Mouse (Mus musculus) kidney, adult 9 months (tissue): ENCODE results near the gene Tle1.

ENCODE experiments used
- DNase-seq: peaks from one replicate; pipeline ENCODE4 v3.0.0; 2022

The Tle1 gene

DNA sequence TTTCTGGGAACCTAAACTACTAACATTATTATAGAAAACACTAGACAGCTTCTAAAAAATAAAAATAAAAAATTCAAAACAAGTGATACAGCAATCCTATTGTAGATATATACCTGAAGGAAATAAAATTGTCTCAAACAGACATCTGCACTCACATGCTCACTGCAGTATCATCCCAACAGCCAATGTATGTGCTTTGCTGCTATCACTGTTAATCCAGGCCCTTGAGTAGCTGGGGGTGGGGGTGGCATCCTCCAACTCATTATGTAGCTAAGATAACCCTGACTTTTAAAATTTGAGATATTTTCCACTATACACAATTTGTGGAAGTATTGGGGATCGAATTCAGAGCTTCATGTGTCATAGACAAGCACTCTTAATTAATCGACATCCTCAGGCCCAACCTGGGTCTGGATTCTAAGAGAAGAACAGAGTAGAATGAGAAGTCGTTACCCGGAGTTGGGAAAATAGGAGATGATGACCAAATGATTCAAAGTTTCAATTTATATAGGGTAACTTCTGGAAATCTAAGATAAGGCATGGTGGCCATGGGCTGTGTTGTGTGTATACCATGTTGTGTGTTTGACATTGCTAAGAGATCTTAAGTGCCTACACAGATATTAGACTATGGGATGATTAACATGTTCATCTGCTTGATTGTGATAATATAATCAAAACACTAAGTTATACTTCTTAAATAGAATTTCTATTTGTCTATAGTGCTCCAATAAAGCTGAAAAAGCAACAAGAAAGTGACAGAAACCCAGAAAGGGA lies 38.1 kb downstream of the Tle1 start:
- no peak for DNase-seq

DNA sequence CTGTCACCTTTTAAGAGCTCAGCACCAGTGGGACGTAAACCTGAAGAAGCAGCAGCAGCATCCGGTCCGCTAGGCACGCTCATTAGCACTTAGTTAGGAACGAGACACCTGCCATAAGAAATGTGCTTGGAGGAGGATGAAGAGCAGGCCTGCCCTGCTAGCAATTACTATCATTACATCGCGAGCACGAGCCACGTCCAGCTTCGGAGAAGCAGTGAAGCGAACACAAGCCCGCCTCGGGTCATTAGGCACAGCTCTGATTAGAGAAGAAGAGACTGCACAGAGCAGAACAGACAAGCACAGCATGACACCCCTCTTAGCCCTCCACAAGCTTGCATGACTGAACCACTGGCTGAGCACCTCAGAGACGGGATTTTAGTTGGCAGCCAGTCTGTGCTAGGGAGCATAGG lies 40.6 kb downstream of the Tle1 start:
- peak; percentile 11 for DNase-seq

DNA sequence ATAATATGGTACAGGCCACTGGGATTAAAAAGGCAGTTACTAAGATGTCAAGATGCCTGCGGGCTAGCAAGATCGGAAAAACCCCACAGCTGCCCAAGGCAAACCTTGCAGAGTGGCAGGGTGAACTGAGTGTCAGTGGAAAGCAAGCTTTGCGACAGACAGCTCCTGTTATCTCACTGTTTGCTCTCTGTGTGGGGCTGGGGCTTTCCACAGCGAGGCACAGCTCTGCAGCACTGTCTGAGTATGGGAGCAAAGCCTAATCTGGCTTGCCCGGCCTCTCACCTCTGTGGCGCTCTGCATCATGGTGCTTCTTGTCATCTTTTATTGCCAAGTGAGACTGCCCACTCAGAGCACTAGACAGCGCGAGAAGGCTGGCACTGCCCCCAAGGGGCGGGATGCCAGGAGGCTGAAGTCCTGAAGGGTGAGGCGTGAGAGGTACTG lies 42.8 kb downstream of the Tle1 start:
- DNase-seq: no peak

DNA sequence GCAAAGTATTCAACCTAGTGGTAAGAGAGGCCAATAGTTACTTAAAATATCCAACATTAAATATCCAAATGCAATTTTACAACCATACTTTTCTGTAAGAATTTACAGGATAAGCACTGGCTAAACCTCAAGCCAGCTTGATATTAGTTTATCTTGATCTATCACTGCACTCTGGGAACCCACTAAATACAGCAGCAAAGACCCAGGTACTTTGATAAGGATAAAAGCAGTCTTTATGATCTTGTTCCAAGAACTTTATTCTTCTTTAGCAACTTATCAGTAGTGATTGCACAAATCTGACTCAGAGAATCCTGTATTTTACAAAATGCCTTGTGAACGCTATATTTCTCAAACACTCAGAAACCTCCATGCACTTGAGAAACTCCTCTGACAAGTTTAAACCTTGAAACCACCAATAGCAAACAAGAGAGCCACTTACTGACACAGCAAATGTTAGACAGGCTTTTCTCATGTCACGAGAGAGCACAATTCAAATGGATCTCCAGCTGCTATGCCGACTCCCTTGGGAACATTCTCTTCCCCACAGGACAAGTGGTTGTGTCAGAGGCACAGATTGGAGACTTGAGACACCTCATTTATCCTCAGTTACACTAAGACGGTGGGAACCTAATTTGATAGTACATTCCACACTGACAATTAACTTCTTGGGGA lies 50.1 kb downstream of the Tle1 start:
- no peak for DNase-seq

DNA sequence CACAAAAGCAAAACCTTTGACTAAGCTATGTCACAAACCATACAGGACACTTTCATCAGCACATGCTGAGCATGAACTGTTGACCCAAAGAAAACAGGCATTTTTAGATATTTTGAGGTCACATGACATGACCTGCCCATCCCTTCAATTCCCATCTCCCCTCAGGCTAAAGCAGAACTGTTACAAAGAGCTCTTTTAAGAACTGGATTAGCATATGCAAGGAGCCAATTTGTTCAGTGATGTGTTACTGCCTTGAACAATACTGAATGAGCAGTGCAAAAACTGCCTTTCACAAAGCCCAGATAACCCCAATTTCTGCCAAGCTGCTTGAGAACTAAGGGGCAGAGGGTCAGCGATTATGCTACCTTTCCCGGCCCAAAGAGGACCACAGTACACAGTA lies 54.7 kb downstream of the Tle1 start:
- no peak for DNase-seq

DNA sequence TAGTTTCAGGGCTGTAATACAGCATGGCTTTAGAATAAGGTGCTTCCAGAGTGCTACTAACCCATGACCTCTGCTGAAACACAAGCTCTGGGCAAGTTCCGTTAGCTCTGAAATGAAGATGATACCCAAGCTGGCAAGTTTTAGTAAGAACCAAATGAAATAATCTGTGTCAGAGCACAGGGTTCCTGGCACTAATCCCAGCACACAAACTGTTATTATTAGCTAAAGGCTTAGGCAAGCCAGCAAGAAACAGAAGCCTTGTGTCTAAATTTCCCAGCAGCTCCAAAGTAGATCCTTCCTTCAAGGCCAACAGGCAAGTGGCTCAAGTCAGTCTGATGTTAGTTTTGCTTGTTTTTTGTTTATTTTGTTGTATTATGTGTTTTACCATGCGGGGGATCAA lies 56.2 kb downstream of the Tle1 start:
- DNase-seq: no peak

DNA sequence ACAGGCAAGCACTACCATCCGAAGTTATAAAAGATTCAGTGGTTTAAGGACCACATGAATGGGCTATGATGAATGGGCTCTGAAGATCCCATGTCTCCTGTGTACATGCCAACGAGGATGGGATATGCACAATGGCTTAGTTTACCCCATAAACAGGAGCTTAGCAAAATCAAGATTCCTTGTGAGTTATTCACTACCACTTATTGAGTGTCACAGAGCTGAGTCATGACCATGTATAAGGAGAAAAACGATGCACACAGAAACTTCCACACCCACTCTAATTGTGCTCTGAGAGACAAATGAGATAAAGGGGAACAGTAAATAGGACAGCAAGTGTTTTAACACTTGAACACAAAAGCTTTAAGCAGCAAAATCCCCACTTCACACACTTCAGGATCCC lies 60.0 kb downstream of the Tle1 start:
- DNase-seq: no peak

DNA sequence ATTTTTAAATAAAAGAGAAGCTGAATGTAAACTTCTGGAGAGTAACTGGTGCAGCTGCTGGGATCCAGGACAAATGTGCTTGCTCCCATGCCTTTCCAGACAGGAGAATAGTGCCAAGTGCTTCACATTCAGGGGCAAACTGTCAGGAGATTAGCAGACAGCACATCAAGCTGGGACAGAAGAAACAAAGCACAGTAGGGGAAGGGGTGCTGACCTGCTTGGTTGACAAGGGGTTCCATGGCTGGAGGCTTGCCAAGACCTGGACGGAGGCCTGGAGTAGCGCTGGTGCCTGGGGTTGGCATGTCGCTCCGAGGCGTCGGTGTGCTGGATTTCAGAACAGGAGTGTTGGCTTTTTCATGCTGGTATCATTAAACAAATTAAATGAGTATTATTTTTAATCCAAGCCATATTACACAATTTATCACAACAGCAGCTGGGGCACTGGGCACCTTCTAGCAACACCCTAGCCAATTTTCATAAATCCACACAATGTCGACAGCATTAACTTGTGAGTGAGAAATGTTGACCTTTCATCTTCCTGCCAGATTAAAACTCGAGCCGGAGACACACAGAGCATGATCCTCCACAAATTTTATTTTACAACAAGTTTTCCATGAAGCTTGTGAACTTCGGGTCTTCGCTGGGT lies 61.1 kb downstream of the Tle1 start:
- no peak for DNase-seq

DNA sequence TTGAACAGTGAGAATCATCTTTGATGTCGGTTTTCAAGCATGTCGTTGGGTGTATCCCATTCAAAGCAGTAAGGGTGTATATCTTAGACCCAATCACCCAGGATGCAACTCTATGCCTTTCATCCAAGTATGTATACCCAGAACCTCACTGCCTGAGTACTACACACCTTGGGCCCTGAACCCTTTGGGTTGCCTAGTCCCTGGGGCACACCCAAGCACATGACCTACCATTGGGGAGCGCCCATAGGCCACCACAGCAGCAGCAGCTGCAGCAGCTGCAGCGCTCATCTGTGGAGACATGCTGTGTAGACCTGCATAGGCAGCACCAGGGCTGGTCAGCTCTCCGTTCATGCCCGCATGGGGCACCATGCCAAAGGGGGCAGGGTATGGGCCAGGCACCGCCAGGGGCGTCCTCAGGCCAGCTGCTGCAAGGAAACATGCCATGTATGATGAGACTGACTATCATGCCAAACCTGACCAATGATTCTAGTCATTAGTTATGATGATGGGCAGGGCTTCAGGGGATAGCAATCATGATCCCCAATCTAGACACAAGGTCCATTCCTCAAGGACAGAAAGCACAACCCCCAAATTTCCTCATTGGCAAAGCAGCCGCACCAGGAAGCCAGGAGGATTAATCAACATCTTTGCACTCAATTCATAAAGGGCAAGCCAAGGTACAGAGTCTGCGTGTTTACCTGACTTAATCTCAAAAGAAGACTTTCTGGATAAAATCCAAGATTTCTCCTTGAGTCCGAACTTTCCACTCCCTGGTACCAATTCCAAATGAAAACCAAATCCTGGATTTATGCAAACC lies 62.2 kb downstream of the Tle1 start:
- no peak for DNase-seq

DNA sequence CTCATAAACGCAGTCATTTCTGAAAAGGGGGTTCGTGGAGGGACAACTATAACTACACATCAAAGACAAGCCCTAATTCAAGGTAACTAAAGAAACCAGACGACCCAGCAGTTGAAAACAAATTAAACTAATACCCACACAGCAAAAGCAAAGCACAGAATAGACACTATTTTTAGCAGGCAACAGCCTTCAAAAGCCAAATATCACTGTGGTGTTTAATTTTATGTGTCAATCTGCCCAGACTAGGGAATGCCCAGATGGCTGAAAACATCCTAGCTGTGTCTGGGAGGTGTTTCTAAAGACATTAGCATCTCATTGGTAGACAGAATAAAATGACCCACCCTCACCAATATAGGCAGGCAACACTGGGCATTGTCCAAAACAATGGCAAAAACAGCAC lies 68.1 kb downstream of the Tle1 start:
- DNase-seq: no peak

DNA sequence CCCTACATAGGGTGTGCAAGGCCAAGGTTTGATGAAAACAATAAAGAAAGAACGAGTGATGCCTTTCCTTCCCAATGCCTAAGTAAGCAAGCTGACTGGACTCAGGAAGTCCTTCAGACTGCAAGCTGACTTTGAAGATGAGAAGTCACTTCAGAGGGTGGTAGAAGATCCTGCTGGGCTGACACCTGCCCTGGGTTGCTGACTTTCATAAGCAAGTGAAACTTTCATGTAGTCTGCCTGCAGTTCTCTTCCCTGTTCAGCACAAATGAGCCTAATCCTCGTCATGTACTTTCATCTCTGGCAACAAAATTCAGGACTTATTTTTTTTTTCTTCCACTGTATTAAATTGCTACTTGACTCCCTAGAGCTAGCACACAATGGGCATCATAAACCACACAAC lies 73.1 kb downstream of the Tle1 start:
- DNase-seq: no peak

DNA sequence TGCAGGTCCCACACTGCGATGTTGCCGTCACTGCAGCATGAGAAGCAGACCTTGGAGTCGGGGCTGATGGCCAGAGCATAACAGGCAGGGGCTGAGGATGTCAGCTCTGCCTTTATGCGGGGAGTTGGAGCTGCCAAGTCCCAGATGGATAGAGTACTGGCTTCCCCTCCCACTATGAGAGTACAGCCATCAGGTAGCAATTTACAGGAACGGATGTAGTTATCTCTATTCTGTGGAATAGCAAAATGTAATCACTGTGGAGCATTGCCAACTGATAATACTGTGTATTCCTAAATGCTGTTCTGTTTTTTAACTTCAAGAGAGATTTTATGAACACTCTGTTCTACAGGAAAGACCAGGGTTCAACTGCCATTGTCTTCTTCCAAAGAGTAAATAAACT lies 75.9 kb downstream of the Tle1 start:
- no peak for DNase-seq

DNA sequence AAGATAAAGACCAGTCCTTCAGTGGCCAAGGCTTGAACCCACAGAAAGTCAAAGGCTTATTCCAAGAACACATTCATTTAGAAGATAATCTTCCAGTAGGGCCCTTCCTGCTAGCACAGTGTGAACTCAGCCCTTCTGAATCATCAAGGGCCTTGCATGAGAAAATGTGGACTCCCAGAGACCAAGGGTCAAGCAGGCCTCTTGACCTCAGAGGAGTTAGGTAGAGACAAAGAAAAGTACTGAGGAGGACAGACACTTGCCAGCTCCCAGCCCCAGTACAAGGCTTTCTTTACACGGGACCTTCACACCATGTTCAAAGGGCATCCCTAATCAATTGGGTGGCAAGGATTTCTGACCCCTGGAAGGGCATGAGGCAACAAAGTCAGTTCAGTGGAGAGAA lies 77.9 kb downstream of the Tle1 start:
- DNase-seq: no peak

DNA sequence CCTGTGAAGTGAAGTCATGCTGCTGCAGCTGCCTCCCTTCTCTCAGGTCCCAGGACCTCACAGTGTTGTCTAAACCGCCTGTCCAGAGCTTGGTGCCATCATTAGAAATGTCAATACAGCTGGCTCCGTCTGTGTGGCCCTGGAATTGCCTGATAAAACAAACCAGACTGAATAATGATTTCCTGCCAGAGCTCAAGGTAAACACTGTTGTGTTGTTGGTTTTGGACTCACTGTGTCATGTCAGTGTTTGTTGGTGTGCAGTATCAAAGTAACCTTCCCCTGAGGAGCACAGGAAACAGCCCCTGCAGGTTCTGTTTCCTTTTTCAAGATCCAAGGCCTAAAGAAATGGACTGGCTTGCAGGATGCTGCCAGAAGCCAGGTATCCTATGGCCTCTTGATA lies 78.4 kb downstream of the Tle1 start:
- DNase-seq: no peak

DNA sequence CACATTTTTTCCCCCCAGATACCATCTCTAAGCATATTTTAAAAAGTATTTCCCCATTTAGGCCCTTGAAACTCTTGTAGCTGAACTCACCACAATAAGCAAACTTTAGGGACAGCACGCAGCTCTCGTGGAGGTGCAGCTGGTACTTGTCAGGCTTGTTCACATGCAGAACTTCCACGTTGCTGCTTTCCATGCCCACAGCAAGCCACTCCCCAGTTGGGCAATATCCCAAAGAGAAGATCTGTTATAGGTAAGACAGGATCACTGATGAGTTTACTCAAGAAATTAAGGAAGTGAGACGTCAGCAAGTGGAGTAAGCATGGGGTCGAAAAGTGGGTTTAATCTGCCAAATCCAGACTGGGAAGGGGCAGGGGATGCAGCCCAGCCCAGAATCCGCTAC lies 80.7 kb downstream of the Tle1 start:
- no peak for DNase-seq

DNA sequence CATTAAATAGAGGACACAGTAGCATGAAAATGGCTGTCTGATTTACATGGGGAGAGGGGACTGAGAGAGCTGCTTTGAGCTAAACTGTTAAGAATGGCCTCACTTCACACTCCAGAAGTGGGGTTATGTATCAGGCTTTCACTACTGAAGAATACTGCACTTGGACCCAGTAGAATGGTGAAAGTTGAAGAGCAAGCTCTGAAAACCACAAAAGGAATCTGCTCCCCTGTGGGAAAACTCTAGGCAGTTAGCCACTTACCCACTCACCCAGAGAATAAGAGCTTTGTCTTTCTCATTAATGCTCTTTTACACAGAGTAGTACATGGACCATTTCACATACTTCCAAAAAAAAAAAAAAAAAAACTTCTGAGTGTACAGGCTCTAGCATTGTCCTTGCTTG lies 95.0 kb downstream of the Tle1 start:
- no peak for DNase-seq

DNA sequence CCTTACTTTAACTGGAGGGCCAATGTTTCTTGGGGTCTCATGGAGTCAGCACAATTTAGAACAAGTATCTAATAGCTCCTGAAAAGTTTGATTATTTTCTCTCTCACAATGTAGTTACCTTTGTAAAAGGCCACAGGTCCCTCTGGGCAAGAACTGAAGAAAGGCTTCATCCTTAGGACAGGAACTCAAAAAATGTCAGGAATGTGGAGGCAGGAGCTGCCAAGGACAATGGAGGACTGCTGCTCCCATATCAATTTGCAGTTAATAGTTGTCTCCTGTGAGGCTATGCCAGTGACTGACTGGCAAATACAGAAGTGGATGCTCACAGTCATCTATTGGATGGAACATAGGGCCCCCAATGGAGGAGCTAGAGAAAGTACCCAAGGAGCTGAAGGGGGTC lies 96.5 kb downstream of the Tle1 start:
- no peak for DNase-seq

DNA sequence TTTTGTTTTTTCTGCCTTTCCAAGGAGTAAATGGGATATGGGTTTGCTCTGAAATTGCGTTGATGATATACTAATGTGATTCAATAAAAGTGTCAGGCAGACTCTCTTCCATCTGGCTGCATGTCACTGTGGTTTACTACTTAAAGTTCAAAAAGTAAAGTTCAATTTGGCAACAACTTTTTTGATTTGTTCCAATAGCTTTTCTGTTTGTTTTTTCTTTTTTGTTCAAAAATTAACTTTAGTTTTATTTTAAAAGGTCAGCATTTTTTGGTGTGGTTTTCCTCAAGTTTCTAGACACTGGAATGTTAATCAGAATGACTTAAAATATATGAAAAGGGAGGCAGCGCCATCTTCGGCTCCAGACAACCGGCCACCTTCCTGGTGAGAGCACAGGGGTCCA lies 112.9 kb downstream of the Tle1 start:
- DNase-seq: peak; percentile 25

DNA sequence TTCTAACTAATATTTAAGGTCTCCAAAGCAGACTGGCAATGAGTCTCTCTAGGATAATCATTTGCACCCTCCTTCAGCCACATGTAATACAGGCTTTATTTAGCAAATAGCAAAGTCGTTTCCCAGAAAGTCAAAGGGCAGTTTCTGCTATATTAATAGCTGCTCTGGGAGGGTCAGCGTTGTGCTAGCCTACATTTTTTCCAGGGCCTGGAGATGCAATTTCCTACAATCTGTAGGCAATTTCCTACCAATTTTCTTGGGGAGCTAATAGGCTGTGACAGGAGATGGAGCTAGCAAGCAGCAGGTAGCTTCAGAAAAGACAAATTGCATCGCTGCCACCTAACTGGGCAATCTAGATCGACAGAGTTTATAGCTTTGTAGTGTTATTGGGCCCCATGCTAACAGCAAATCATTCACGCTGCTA lies 131.6 kb downstream of the Tle1 start:
- DNase-seq: no peak

DNA sequence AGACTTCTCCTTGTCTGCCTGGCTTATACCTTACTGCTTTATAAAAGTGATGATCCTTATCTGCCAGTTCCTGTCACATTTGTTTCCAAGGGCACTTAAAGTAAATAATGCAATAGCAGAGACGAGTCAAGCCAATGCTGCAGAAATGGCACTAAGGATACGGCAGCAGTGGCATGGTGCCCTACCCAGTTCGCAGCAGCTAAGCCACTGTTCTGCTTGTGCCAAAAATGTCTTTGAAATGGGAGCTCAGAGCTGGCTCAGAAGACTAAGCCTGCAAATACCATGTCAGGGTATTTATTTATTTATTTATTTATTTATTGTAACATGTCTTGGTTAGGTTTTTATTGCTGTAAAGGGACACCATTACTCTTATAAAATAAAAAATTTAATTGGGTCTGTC lies 132.8 kb downstream of the Tle1 start:
- DNase-seq: no peak
